Mouse (Mus musculus) Muller cell, postnatal 12 days (primary cell): Measurements from ENCODE around the gene Gcc2.
"Not testable (repeated sequence)": the region's sequence is repeated elsewhere in the genome, so short reads cannot be mapped to it uniquely, and the experiment has no call there.

Experiments used
- DNase-seq: peaks from one replicate; pipeline ENCODE4 v3.0.0-alpha.2; 2015; ENCODE audit errors: inconsistent ontology term

The Gcc2 gene

DNA sequence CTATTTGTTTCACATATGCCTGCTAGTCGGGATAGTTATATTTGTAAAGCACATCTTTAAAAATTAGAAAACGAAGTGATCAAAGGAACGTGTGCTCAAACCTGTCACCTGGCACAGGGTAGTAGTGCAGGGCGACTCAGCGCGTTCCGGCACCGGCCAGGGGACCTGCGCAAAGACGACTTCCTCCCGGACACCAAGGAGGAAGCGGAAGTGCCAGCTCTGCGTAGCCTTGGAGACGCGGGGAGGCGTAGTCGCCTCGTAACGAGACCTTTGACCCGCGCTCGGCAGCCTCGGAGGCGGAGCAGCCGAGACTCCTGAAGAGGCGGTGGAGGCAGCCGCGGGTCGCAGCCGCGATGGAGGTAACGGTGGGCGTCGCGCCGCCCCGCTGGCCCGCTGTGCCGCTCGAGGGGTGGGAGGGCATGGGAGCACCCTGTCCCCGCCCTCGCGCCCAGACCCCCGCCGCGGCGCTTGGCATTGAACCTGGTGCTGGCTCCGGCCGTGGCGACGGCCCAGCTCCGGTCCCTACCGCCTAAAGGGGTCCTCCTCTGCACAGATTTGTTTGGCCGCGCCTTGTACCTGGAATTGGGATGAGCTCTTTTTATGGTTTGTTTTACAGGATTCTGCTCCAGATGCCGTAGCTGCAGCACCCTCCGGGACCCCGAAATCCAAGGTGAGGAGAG is at the start of gene Gcc2:
TSS of gene Gcc2 (plus strand) at position 285 of the 680 bp plus-strand sequence.
- DNase-seq, result peak; percentile 90

- no peak for DNase-seq
Observed at GRCm38 (mm10) chr10:58205986-58206385, 49.3 kb upstream of the Gcc2 start.

GRCm38 (mm10) chr10:58206639-58207404 is 48.5 kb upstream of the Gcc2 start:
- no peak for DNase-seq

DNA sequence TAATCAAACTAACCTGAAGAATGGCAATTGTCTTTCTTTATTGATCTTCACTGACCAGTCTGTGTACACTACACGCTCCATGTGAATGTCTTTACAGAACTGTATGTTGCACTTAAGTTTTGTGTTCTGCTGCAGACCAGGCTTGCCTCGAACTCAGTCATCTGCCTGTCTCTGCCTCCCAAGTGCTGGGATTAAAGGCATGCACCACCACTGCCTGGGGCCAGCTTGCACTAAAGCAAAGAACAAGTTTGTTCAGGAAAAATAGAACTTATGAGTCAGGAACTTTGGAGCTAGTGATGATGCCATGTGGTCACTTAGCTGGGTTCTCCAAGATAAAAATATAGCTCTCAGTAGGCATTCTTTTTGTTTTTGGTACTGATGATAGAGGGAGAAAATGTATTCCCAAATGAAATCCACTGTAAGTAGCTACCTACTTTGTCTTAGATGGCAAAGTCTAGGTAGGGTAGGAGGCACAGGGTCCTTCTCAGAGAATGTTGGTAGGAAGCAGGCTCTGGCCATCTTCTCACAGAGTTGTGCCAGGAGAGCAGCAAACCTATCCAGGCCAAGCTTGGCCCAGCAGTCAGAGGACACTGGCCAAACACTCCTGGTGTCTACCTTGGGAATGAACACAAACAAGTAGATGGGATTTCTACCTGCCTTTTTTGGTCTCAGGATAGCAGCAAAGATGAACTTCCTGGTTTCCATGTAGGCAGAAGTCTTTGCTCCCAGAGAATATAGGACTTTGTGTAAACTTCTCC is 45.4 kb upstream of the Gcc2 start:
- no peak for DNase-seq

DNA sequence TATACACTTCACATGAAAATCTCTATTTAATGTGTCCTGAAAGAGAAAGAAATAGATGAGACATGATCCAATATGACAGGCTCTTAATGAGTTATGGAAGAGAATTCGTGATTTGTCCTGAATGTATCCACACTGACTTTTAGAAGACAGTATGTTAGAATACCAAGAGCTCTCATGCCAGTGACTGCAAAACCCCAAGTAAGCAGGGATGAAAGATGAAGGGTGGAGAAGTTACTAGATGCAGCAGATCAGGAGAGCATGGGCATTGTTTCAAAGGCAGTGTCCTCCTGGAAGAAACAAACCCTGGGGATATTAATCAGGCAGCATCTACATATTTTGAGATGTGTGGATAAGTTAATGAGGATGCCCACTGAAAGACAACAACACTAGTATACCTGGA is 44.8 kb upstream of the Gcc2 start:
- no peak for DNase-seq

GRCm38 (mm10) chr10:58211213-58211612 is 44.1 kb upstream of the Gcc2 start:
- DNase-seq, result no peak

DNA sequence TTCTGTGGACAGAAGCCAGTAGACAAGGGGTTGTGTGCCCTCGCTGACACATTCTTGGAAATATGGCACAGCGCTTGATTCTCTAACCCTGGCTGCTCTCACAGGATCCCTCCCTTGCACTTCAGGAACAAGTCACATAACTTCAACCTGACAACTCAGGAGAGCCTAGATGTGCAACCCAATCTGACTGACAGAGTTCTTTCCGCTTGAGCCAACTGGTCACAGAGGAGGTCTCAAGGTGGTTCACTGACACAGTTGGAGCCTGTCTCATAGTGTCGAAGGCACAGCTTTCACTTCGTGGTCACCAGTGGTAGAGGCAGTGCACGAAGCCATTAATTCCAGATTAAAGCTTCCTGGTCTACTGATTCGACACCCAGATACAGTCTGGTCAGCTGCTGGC is 43.1 kb upstream of the Gcc2 start:
- DNase-seq, result no peak

GRCm38 (mm10) chr10:58214497-58214896 is 40.8 kb upstream of the Gcc2 start:
- no peak for DNase-seq

DNA sequence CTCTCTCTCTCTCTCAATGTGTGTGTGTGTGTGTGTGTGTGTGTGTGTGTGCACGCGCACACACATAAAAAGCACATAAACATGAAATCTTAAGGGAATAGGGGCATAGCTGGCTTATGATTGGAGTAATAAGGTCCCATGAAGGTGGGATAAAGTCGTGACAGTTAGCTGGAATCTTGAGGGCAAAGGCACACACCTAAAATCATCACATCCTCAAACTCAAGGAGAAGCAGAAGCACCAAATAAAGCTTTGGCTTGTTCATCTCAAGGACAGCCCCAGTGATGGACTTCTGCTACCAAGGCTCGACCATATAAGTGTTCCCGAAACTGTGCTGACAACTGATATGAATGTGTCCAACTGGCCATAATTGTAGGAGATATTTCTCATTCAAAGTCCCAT is 40.4 kb upstream of the Gcc2 start:
- DNase-seq, result no peak

- DNase-seq, result no peak
Observed at GRCm38 (mm10) chr10:58215353-58215752, 39.9 kb upstream of the Gcc2 start.

- DNase-seq, result no peak
Observed at GRCm38 (mm10) chr10:58217366-58217765, 37.9 kb upstream of the Gcc2 start.

GRCm38 (mm10) chr10:58220726-58221125 is 34.6 kb upstream of the Gcc2 start:
- no peak for DNase-seq

DNA sequence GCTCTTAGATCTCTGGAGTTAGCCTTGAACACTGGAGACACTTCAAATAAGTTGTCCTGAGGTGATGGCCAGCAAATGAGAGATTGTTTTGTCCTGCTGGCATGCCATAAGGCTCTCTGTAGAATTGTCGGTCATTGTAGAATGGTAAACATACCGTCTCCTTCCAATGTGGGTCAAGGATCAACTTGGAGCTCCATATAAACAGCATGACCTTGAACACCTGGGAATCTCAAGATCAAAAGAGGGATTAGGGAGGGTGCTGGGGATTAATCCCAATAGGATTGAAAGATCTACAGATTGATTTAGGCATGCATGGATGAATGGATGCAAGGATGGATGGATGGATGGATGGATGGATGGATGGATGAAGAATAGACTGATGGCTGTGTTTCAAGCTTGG is 33.7 kb upstream of the Gcc2 start:
- not testable (repeated sequence) for DNase-seq

- DNase-seq, result not testable (repeated sequence)
Observed at GRCm38 (mm10) chr10:58223161-58223560, 32.1 kb upstream of the Gcc2 start.

GRCm38 (mm10) chr10:58223972-58224805 is 31.1 kb upstream of the Gcc2 start:
- peak; percentile 24 for DNase-seq

GRCm38 (mm10) chr10:58224827-58225785 is 30.2 kb upstream of the Gcc2 start, which contains the start of gene AW822073:
AW822073 (minus strand) TSS chr10:58224930.
- not testable (repeated sequence) for DNase-seq

DNA sequence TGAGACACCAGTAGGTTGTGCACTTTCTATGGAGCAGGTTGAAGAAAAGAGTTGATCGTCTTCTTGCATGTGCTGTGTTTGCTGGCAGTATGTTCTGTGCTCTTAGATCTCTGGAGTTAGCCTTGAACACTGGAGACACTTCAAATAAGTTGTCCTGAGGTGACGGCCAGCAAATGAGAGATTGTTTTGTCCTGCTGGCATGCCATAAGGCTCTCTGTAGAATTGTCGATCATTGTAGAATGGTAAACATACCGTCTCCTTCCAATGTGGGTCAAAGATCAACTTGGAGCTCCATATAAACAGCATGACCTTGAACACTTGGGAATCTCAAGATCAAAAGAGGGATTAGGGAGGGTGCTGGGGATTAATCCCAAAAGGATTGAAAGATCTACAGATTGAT is 28.9 kb upstream of the Gcc2 start:
- not testable (repeated sequence) for DNase-seq

- DNase-seq, result not testable (repeated sequence)
Observed at GRCm38 (mm10) chr10:58227798-58228197, 27.5 kb upstream of the Gcc2 start.

GRCm38 (mm10) chr10:58230021-58230420 is 25.3 kb upstream of the Gcc2 start:
- DNase-seq, result not testable (repeated sequence)

- DNase-seq, result not testable (repeated sequence)
Observed at GRCm38 (mm10) chr10:58231088-58231487, 24.2 kb upstream of the Gcc2 start.
